Mouse (Mus musculus): ENCODE measurements at regions not wholly inside any gene's neighbourhood (a gene's known extent, or its start where the extent isn't known, plus 50 kb on each side); places are given as distances from the start of the nearest gene placed in this dataset.

- no peak overlapping the region for H3K4me3 ChIP-seq (ENCODE audit: insufficient read depth, low read length)
- no peaks in the 10 kb centered on the region for H3K4me1 ChIP-seq (ENCODE audit: control insufficient read depth, insufficient read depth, low read length)
- H3K27ac ChIP-seq (ENCODE audit: insufficient read depth, low read length), result no peak overlapping the region
- TF ChIP-seq POLR2A (IDR thresholded peaks at IDR 0.05; ENCODE audit: extremely low read depth, insufficient read depth, low read length) (no peak), CTCF (IDR thresholded peaks at IDR 0.05; ENCODE audit: extremely low read depth, insufficient read depth, low read length) (no peak)
Measured at GRCm38 (mm10) chr10:120726369-120726768, 172.5 kb downstream of the Msrb3 start.

DNA sequence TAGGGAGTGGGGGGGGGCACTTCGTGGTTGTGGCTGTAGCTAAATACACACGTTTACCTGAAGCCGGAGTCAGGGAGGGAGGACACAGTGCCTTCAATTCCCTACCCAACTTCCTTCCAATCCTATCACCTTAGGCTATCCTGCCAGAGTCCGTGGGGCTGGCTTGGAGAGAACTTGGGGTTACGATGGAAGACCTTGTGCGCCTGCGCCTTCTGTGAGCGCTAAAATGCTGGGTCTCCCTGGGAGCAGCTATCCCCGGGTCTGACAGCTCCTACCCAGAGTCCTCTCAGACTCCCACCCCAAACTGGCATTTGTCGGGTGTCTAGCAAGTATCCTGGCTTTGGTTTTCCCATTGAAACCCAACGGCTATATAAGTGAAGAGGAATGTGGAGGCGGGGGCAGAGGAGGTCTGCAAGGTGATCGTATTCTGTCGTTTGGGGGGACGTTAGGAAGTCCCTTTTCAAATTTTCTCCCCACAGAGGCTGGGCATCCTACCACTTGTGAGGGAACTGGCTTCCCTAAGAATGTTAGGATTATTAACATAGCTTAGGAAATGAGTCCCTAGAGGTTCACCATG is 176.9 kb downstream of the Msrb3 start:
- Histone ChIP-seq H3K4me1 (ENCODE audit: control insufficient read depth, insufficient read depth, low read length) (no peaks in the 10 kb centered on the region), H3K4me3 (ENCODE audit: insufficient read depth, low read length) (no peak overlapping the region), H3K27ac (ENCODE audit: insufficient read depth, low read length) (no peak overlapping the region)
- TF ChIP-seq CTCF (IDR thresholded peaks at IDR 0.05; ENCODE audit: extremely low read depth, insufficient read depth, low read length) (no peak), POLR2A (IDR thresholded peaks at IDR 0.05; ENCODE audit: extremely low read depth, insufficient read depth, low read length) (no peak)

- no peaks in the 10 kb centered on the region for H3K4me1 ChIP-seq (ENCODE audit: control insufficient read depth, insufficient read depth, low read length)
- TF ChIP-seq POLR2A (IDR thresholded peaks at IDR 0.05; ENCODE audit: extremely low read depth, insufficient read depth, low read length) (no peak), CTCF (IDR thresholded peaks at IDR 0.05; ENCODE audit: extremely low read depth, insufficient read depth, low read length) (no peak)
- H3K27ac ChIP-seq (ENCODE audit: insufficient read depth, low read length), result no peak overlapping the region
- H3K4me3 ChIP-seq (ENCODE audit: insufficient read depth, low read length), result no peak overlapping the region
Measured at GRCm38 (mm10) chr10:120720981-120721380, 177.9 kb downstream of the Msrb3 start.

- H3K4me1 ChIP-seq (ENCODE audit: control insufficient read depth, insufficient read depth, low read length), result no peaks in the 10 kb centered on the region
Measured at GRCm38 (mm10) chr10:120720061-120720460, 178.8 kb downstream of the Msrb3 start.

DNA sequence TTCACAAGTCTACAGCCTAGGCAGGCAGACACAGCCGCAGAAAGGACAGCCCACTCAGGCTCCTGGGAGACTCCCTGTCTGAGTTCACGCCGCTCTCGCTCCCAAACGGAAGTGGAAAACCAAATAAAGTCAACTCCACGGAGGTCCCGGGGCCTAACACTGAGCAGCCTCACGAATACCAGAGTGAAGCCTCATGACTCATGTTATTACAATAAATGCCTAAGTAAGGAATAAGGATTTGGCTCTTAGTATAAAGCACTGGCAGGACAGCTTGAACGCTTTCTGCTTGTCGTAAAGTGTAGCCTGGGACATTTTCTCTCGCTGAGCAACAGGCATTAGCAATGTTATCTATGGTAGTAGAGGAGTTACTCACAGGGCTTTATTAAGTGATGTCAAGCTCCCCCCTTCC is 181.7 kb downstream of the Msrb3 start:
- no peaks in the 10 kb centered on the region for H3K4me1 ChIP-seq (ENCODE audit: control insufficient read depth, insufficient read depth, low read length)
- H3K27ac ChIP-seq (ENCODE audit: insufficient read depth, low read length), result no peak overlapping the region
- TF ChIP-seq POLR2A (IDR thresholded peaks at IDR 0.05; ENCODE audit: extremely low read depth, insufficient read depth, low read length) (no peak), CTCF (IDR thresholded peaks at IDR 0.05; ENCODE audit: extremely low read depth, insufficient read depth, low read length) (no peak)
- no peak overlapping the region for H3K4me3 ChIP-seq (ENCODE audit: insufficient read depth, low read length)

More at GRCm38 (mm10) chr10:120720061-120720460, 178.8 kb downstream of the Msrb3 start:
- no peak for TF ChIP-seq CTCF (IDR thresholded peaks at IDR 0.05; ENCODE audit: extremely low read depth, insufficient read depth, low read length)
- Histone ChIP-seq H3K27ac (ENCODE audit: insufficient read depth, low read length) (no peak overlapping the region), H3K4me3 (ENCODE audit: insufficient read depth, low read length) (no peak overlapping the region)

GRCm38 (mm10) chr10:120716391-120716790 is 182.5 kb downstream of the Msrb3 start:
- H3K27ac ChIP-seq (ENCODE audit: insufficient read depth, low read length), result no peak overlapping the region
- no peaks in the 10 kb centered on the region for H3K4me1 ChIP-seq (ENCODE audit: control insufficient read depth, insufficient read depth, low read length)
- no peak overlapping the region for H3K4me3 ChIP-seq (ENCODE audit: insufficient read depth, low read length)
- no peak for TF ChIP-seq POLR2A (IDR thresholded peaks at IDR 0.05; ENCODE audit: extremely low read depth, insufficient read depth, low read length)
- TF ChIP-seq CTCF (IDR thresholded peaks at IDR 0.05; ENCODE audit: extremely low read depth, insufficient read depth, low read length), result no peak

DNA sequence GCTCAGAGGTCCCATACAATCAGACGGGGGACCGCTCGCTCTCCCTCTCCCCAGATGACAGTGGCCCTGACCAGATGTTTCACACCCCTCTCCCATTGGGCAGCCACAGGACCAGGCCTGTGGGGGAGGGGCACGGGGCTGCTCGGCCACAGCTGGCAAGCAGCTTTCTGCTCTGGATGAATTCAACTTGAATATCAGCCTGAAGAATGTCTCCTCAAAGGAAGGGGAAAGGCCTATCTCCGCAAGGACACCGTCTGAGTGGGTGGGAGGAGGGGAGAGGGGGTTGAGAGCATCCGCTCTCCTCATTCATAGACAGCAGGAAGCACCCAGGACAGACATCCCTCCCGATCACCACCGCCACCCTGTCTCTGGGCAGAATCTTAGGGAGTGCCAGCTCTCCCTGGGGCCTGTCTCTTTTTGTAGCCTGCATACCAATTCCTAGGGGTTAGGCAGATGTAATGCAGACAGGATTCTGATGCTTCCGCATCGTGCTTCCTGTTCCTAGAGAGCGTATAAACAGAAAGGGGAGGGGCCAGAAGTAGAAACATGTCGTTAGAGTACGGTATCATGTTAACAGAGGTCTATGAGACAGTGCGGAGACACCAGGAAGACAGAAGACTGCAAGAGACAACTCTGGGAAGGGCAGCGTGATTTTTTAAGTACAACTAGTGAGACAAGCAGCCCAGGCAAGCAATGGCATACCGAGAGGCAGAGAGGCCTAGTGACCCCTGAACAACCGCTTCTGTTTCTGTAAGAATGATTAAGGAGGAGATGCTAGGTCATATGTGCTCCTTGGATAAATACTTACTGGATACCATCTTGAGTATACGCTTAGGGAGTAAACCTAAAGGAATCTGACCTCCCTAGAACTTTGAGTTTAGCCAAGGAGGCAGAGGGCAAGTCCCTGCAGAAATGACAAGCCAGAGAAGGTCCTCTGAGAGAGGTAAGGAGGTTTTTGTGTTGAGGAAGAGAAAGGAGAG is 190.8 kb downstream of the Msrb3 start:
- no peak for TF ChIP-seq CTCF (IDR thresholded peaks at IDR 0.05; ENCODE audit: extremely low read depth, insufficient read depth, low read length)
- no peak for TF ChIP-seq POLR2A (IDR thresholded peaks at IDR 0.05; ENCODE audit: extremely low read depth, insufficient read depth, low read length)

DNA sequence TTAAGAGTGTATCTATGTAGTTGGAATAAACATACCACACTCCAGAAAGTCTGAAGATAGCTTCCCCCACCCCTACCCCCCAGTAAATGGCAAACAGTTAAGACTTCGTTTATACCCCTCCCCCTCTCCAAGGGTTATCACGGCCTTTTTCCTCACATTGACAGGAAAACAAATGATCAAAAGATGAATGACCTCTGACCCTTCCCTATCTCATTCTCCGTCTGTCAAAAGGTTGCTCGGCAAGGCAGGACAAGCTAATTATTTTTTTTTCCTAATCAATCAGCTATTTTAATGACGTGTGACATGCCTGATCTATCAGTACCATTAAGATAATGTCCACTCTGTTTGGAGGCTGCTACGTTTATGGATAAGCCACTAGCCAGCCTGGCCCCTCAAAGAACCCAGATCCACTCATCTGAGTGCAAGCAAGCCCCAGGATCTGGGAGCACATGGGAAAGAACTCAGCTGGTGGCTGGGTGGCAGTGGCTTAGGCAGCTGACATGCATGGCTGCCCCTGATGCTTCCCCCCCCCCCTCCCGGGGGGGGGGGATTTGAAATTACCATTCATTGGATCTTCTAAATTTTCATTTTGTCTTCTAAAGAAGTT is 192.1 kb downstream of the Msrb3 start:
- H3K27ac ChIP-seq (ENCODE audit: insufficient read depth, low read length), result no peak overlapping the region
- no peak overlapping the region for H3K4me3 ChIP-seq (ENCODE audit: insufficient read depth, low read length)
- TF ChIP-seq POLR2A (IDR thresholded peaks at IDR 0.05; ENCODE audit: extremely low read depth, insufficient read depth, low read length) (no peak), CTCF (IDR thresholded peaks at IDR 0.05; ENCODE audit: extremely low read depth, insufficient read depth, low read length) (no peak)
- no peaks in the 10 kb centered on the region for H3K4me1 ChIP-seq (ENCODE audit: control insufficient read depth, insufficient read depth, low read length)

More for the DNA sequence above, 190.8 kb downstream of the Msrb3 start:
- H3K4me3 ChIP-seq (ENCODE audit: insufficient read depth, low read length), result no peak overlapping the region
- no peaks in the 10 kb centered on the region for H3K4me1 ChIP-seq (ENCODE audit: control insufficient read depth, insufficient read depth, low read length)
- H3K27ac ChIP-seq (ENCODE audit: insufficient read depth, low read length), result no peak overlapping the region

GRCm38 (mm10) chr10:120701833-120702232 is 197.1 kb downstream of the Msrb3 start:
- no peak overlapping the region for H3K4me3 ChIP-seq (ENCODE audit: insufficient read depth, low read length)
- no peak overlapping the region for H3K27ac ChIP-seq (ENCODE audit: insufficient read depth, low read length)
- TF ChIP-seq CTCF (IDR thresholded peaks at IDR 0.05; ENCODE audit: extremely low read depth, insufficient read depth, low read length) (peak; percentile 79), POLR2A (IDR thresholded peaks at IDR 0.05; ENCODE audit: extremely low read depth, insufficient read depth, low read length) (no peak)
- no peaks in the 10 kb centered on the region for H3K4me1 ChIP-seq (ENCODE audit: control insufficient read depth, insufficient read depth, low read length)
